Mouse (Mus musculus) E14TG2a.4 (cell line): ENCODE data around the gene Ddx41.

Experiments
- H3K27me3 ChIP-seq: 2 replicates; pipeline ENCODE4 v1.6.1; 2014; ENCODE audit warnings: low read length, control low read depth; ENCODE audit not compliant: insufficient read depth
- H3K36me3 ChIP-seq: 2 replicates; pipeline ENCODE4 v1.6.1; 2014; ENCODE audit warnings: low read length, control low read depth; ENCODE audit not compliant: insufficient read depth
- H3K4me1 ChIP-seq: replicated peaks from 2 replicates; pipeline ENCODE4 v1.6.1; 2014; ENCODE audit warnings: low read depth, low read length, control low read depth
- H3K4me3 ChIP-seq: replicated peaks from 2 replicates; pipeline ENCODE4 v1.5.1; 2014; ENCODE audit warnings: mild to moderate bottlenecking, low read length
- H3K9me3 ChIP-seq: 2 replicates; pipeline ENCODE4 v1.6.1; 2014; ENCODE audit warnings: low read length, control low read depth
- CTCF ChIP-seq: conservative IDR thresholded peaks from 2 replicates; pipeline ENCODE4 v1.5.1; 2014; ENCODE audit warnings: low read length
- NANOG ChIP-seq: IDR thresholded peaks from 2 replicates; pipeline ENCODE4 v1.6.1; 2014; ENCODE audit warnings: borderline replicate concordance, low read length, mixed read lengths
- POU5F1 ChIP-seq: IDR thresholded peaks from 2 replicates; pipeline ENCODE4 v1.6.1; 2014; ENCODE audit warnings: low read length, borderline replicate concordance

The Ddx41 gene

GRCm38 (mm10) chr13:55505810-55506209, 30.6 kb downstream of the Ddx41 start:
- Histone ChIP-seq H3K4me1 (peaks cover 42% of the 10 kb centered on the region), H3K27me3 (no peaks in the 10 kb centered on the region), H3K36me3 (peaks cover 92% of the 10 kb centered on the region), H3K9me3 (no peaks in the 10 kb centered on the region), H3K4me3 (no peak overlapping the region)
- no peak for TF ChIP-seq NANOG
- no peak for TF ChIP-seq CTCF
- no peak for TF ChIP-seq POU5F1

DNA sequence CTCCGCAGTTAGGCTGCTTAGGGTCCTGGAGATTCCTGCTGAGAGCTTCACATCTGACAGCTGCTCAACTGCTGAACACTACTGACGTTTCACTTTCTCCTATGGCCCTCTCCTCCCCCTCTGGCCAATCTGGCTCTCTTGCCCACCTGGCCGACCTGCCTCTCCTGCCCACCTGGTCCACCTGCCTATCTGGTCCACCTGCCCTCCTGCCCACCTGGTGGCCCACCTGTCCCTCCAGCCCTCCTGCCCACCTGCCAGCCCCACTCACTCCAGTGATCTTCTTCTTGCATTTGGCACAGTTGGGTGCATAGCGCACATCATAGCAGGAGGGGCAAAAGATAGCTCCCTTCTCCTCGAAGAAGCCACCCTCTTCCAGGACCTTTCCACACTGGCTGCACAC, 32.1 kb downstream of the Ddx41 start:
- Histone ChIP-seq H3K27me3 (no peaks in the 10 kb centered on the region), H3K4me3 (no peak overlapping the region), H3K9me3 (no peaks in the 10 kb centered on the region), H3K4me1 (peaks cover 41% of the 10 kb centered on the region), H3K36me3 (peaks cover 98% of the 10 kb centered on the region)
- no peak for TF ChIP-seq CTCF
- no peak for TF ChIP-seq POU5F1
- TF ChIP-seq NANOG = no peak

DNA sequence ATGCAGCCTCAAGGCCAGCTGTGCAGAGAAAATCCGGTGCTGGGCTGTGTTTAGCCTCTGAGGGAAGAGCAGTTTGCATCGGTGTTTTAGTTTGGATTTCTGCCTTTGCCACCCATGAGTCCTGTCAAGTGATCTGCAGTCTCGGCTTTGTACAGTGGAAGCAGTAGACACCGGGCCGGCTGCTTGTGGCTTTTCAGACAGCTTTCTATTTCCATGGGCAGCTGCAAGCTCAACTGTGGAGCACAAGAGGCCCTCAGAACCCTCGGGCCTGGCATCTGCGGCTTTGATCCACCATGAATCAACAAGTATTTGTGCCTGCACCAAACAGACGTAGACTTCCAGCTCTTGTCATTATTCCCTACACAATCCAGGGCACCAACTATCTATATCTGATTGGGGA, 34.1 kb downstream of the Ddx41 start:
- Histone ChIP-seq H3K27me3 (no peaks in the 10 kb centered on the region), H3K36me3 (peaks cover 98% of the 10 kb centered on the region), H3K4me3 (no peak overlapping the region), H3K9me3 (no peaks in the 10 kb centered on the region), H3K4me1 (peaks cover 38% of the 10 kb centered on the region)
- TF ChIP-seq POU5F1 = no peak
- TF ChIP-seq CTCF = no peak
- TF ChIP-seq NANOG = no peak

DNA sequence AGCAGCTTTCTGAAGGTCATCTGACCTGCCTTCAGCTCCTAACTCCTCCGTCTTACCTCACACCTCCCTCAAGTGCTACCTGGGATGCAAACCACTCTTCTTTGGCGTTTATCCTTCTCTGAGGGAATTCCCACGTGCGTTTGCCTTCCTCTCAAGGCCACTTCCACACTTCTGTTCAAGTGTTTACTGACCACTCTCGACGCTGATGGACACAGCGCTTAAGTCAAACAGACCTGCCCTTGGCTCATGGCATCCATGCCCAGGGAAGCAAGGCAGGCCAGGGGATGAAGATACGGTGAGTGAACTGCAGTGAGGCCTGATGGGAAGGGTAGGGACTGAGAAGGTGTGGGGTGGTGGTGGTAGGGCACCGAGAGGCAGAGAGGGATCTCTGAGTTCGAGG, 35.9 kb downstream of the Ddx41 start:
- no peak overlapping the region for H3K4me3 ChIP-seq
- H3K4me1 ChIP-seq = peaks cover 42% of the 10 kb centered on the region
- H3K9me3 ChIP-seq = no peaks in the 10 kb centered on the region
- peaks cover 89% of the 10 kb centered on the region for H3K36me3 ChIP-seq
- TF ChIP-seq POU5F1 = no peak
- no peak for TF ChIP-seq CTCF
- no peak for TF ChIP-seq NANOG
- H3K27me3 ChIP-seq = 0 out of 2 replicates have a peak, but pooled peaks cover 5% of the 10 kb centered on the region

- Histone ChIP-seq H3K9me3 (no peaks in the 10 kb centered on the region), H3K4me3 (no peak overlapping the region), H3K4me1 (peaks cover 59% of the 10 kb centered on the region), H3K36me3 (peaks cover 73% of the 10 kb centered on the region), H3K27me3 (peaks cover 12% of the 10 kb centered on the region)
- TF ChIP-seq NANOG (no peak), POU5F1 (no peak), CTCF (no peak)
Observed at GRCm38 (mm10) chr13:55498906-55499305, 37.6 kb downstream of the Ddx41 start.

- H3K4me1 ChIP-seq = peaks cover 60% of the 10 kb centered on the region
- no peak for TF ChIP-seq POU5F1
- TF ChIP-seq CTCF = no peak
- TF ChIP-seq NANOG = no peak
- H3K4me3 ChIP-seq = no peak overlapping the region
- peaks cover 50% of the 10 kb centered on the region for H3K36me3 ChIP-seq
- H3K9me3 ChIP-seq = no peaks in the 10 kb centered on the region
- H3K27me3 ChIP-seq = peaks cover 32% of the 10 kb centered on the region
Observed at GRCm38 (mm10) chr13:55496661-55497060, 39.8 kb downstream of the Ddx41 start.

GRCm38 (mm10) chr13:55495702-55496101, 40.8 kb downstream of the Ddx41 start:
- Histone ChIP-seq H3K27me3 (peaks cover 41% of the 10 kb centered on the region), H3K36me3 (peaks cover 41% of the 10 kb centered on the region)

DNA sequence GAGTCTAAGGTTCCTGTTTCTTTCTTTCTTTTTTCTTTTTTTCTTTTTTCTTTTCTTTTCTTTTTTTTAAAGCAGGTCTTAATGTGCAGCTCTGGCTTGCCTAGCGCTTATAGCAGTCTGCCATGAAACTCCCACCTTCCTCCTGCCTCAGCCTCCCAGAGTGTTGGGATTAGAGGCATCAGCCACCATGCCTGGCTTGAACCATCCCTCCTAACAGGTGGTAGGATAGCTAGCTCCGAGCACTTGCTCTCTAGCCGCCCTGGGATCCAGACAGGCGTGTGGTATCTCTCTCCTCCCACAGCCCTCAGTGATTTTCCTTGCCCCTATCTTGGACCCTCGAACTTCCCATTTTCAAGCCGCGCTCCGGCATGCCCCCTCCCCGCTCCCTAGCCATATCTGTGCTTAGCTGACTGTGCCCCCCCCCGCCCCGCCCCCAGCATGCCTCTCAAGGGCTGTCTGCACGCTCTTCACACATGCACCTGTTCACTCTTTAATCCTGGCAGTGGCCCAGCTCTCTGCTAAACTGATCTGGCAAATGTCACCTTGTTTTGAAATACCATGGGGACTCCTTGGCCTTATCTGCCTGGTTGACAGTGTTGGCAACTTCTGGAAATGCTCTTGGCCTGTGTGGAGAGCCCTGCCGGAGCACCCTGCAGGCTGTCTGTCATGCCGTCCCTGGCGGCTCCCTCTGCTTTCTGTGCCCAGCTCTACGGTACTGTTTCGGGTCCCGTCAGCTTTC, 41.4 kb downstream of the Ddx41 start:
- TF ChIP-seq CTCF (no peak), POU5F1 (no peak)
- Histone ChIP-seq H3K36me3 (peaks cover 34% of the 10 kb centered on the region), H3K9me3 (no peaks in the 10 kb centered on the region), H3K27me3 (peaks cover 41% of the 10 kb centered on the region), H3K4me3 (no peak overlapping the region), H3K4me1 (peaks cover 53% of the 10 kb centered on the region)

More at GRCm38 (mm10) chr13:55495702-55496101, 40.8 kb downstream of the Ddx41 start:
- Histone ChIP-seq H3K4me1 (peaks cover 59% of the 10 kb centered on the region), H3K9me3 (no peaks in the 10 kb centered on the region), H3K4me3 (no peak overlapping the region)
- no peak for TF ChIP-seq CTCF
- no peak for TF ChIP-seq POU5F1
- no peak for TF ChIP-seq NANOG

- Histone ChIP-seq H3K4me3 (0 out of 2 replicates have a peak overlapping the region, but pooled peaks have one; percentile 5), H3K9me3 (no peaks in the 10 kb centered on the region), H3K36me3 (peaks cover 28% of the 10 kb centered on the region), H3K4me1 (peaks cover 52% of the 10 kb centered on the region), H3K27me3 (peaks cover 43% of the 10 kb centered on the region)
- TF ChIP-seq CTCF (no peak), NANOG (no peak), POU5F1 (no peak)
Observed at GRCm38 (mm10) chr13:55494257-55494656, 42.2 kb downstream of the Ddx41 start.
